Mouse (Mus musculus): ENCODE measurements at regions not wholly inside any gene's neighbourhood (a gene's known extent, or its start where the extent isn't known, plus 50 kb on each side); places are given as distances from the start of the nearest gene placed in this dataset.

DNA sequence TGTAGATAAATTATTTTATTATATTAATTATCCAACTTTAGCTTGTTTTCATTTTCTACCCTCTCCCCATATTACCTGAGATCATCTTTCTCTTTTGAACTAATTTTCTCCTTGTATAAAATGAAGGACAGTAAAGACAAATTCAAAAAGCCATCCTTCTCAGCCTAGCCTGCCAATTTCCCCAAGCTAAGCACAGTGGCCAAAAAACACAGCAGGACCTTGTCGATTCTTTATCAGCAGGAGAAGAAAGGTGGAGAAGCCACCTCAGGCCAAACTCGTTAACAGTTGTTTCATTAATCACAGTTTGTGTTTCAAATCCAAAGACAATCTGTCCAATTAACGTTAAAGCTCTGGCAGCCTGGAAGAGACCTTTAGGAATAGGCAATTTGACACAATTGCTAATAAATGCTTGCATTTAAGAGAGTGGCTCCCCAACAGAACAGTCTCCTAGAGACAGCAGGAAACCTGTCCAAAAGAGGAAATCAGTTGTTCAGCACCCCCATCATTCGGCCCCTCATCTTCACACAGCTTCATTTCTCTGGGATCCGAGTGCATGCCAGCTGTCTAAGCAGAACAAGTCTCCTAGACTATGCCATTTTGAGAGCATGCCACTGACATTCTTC, 135.7 kb upstream of the Tlr4 start:
- TF ChIP-seq CTCF (IDR thresholded peaks at IDR 0.05; ENCODE audit: low read depth) = no peak
- TF ChIP-seq EP300 (IDR thresholded peaks at IDR 0.05; ENCODE audit: low read depth) = no peak
